Mouse (Mus musculus): Measurements from ENCODE around the gene Agbl4. TPM values are rescaled to one million over a fixed set of nuclear protein-coding genes. Genes with fewer than 3 reads are reported as not detected.

The Agbl4 gene
- polyA plus RNA-seq, 1 experiment from 2014 or later = 0.47 TPM

DNA sequence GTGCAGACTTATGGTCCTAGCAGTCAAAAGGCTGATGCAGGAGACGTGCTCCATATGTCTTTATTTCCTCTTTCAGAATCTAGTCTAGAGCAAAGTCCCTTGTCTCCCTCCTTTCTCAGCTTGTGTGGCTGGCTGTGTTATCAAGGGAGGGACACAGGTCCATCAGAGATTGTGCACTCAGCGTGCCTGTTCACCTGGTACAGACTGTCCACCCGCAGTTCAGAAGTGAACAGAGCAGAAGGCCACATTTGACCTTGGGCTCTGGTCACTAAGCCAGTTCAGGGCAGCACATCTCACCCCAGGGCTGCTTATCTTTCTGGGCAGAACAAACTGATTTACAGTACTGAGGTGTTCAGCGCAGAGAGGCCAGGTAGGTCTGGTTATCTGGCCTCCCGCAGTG lies 1054.7 kb downstream of the Agbl4 start:
- Histone ChIP-seq H3K4me3 (ENCODE audit: low read depth, low read length) (no peak overlapping the region), H3K4me1 (ENCODE audit: control insufficient read depth, insufficient read depth, low read length) (no peaks in the 10 kb centered on the region), H3K36me3 (ENCODE audit: control insufficient read depth, insufficient read depth, low read length) (peaks cover 4% of the 10 kb centered on the region; the same call in 1 of the 2 replicates), H3K27ac (replicated peaks; ENCODE audit: low read depth, low read length) (no peak overlapping the region), H3K9ac (ENCODE audit: low read length) (no peak overlapping the region), H3K27me3 (ENCODE audit: control insufficient read depth, insufficient read depth, low read length) (no peaks in the 10 kb centered on the region), H3K4me2 (ENCODE audit: low read depth, severe bottlenecking) (no peak overlapping the region), H3K9me3 (ENCODE audit: control insufficient read depth, low read length) (no peaks in the 10 kb centered on the region)
- DNase-seq (ENCODE audit: low spot score) (no peak), ATAC-seq (ENCODE audit: insufficient number of reproducible peaks, low FRiP score, low TSS enrichment, low read depth) (no peak)
- 88% methylated on average over 5 of the region's 5 CpGs for WGBS

DNA sequence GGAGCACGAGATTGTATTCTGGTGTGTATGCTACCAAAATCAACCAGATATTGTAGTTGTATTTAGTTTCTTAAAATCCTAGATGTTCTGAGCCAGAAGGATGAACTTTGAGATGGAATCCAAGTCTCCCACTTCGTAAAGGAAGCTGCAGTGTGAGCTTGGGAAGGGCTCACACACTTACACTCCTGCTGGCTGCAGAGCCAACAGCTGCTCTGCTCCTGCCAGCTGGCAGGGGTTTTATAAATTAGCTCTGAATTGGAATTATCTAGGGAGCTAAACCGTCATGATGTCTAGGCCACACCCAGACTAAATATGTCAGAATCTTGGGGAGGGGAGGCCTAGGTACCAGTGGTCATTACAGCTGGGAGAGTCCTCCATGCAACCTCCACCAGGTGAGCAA lies 1055.8 kb downstream of the Agbl4 start:
- H3K4me3 ChIP-seq (ENCODE audit: low read depth, low read length) = no peak overlapping the region
- H3K4me2 ChIP-seq (ENCODE audit: low read depth, severe bottlenecking) = no peak overlapping the region
- no peaks in the 10 kb centered on the region for H3K27me3 ChIP-seq (ENCODE audit: control insufficient read depth, insufficient read depth, low read length)
- DNase-seq (ENCODE audit: low spot score) (no peak), ATAC-seq (ENCODE audit: insufficient number of reproducible peaks, low FRiP score, low TSS enrichment, low read depth) (no peak)
- no peaks in the 10 kb centered on the region for H3K4me1 ChIP-seq (ENCODE audit: control insufficient read depth, insufficient read depth, low read length)
- no peak overlapping the region for H3K27ac ChIP-seq (replicated peaks; ENCODE audit: low read depth, low read length)
- H3K9me3 ChIP-seq (ENCODE audit: control insufficient read depth, low read length) = no peaks in the 10 kb centered on the region
- WGBS = 82% methylated on average over 3 of the region's 3 CpGs
- H3K36me3 ChIP-seq (ENCODE audit: control insufficient read depth, insufficient read depth, low read length) = peaks cover 4% of the 10 kb centered on the region; the same call in 1 of the 2 replicates
- H3K9ac ChIP-seq (ENCODE audit: low read length) = no peak overlapping the region

DNA sequence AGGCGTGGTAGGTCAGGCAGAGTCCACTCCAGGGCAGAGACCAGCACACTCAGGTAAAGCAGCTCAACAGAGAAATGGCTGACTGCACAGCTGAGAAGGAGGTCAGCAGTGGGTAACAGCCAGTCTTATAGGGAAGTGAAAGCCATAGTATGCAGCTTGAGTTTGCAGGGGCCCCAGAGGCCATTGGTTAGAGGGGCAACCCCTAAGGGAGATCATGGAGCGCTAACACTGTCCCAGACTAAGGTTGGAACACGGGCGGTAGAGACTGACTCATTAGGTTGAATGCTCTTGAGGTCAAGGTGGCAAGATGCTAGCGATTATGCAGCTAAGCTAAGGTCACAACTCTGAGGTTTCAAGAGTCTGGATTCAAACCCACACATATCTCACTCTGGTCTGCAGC lies 1058.2 kb downstream of the Agbl4 start:
- H3K4me2 ChIP-seq (ENCODE audit: low read depth, severe bottlenecking) = no peak overlapping the region
- no peaks in the 10 kb centered on the region for H3K9me3 ChIP-seq (ENCODE audit: control insufficient read depth, low read length)
- no peaks in the 10 kb centered on the region for H3K27me3 ChIP-seq (ENCODE audit: control insufficient read depth, insufficient read depth, low read length)
- H3K4me3 ChIP-seq (ENCODE audit: low read depth, low read length) = no peak overlapping the region
- H3K27ac ChIP-seq (replicated peaks; ENCODE audit: low read depth, low read length) = no peak overlapping the region
- no peaks in the 10 kb centered on the region for H3K4me1 ChIP-seq (ENCODE audit: control insufficient read depth, insufficient read depth, low read length)
- peaks cover 4% of the 10 kb centered on the region; the same call in 1 of the 2 replicates for H3K36me3 ChIP-seq (ENCODE audit: control insufficient read depth, insufficient read depth, low read length)
- H3K9ac ChIP-seq (ENCODE audit: low read length) = no peak overlapping the region
- WGBS = 83% methylated on average over 5 of the region's 5 CpGs
- DNase-seq (ENCODE audit: low spot score) (no peak), ATAC-seq (ENCODE audit: insufficient number of reproducible peaks, low FRiP score, low TSS enrichment, low read depth) (no peak)

DNA sequence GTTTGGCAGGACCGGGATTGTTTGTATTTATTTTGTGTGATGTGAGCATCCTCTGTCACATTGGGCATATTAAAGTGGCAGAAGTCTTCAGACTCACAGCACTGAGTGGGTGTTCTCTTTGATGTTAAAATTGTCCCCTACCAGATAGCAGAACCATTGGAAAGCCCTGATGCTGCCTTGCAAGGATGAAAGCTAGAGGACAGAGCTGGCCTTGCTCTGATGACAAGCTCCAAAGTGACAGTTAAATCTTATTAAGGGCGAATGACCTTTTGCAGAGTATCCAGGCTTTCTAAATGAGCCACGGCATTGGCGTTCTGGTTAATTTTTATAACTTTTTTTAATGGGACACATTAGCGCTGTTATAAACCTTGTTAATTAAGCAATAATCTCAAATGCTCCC lies 1060.1 kb downstream of the Agbl4 start:
- no peak overlapping the region for H3K27ac ChIP-seq (replicated peaks; ENCODE audit: low read depth, low read length)
- ATAC-seq (ENCODE audit: insufficient number of reproducible peaks, low FRiP score, low TSS enrichment, low read depth) = no peak
- no peak for DNase-seq (ENCODE audit: low spot score)
- H3K36me3 ChIP-seq (ENCODE audit: control insufficient read depth, insufficient read depth, low read length) = peaks cover 3% of the 10 kb centered on the region; the same call in 1 of the 2 replicates
- no peak overlapping the region for H3K4me3 ChIP-seq (ENCODE audit: low read depth, low read length)
- no peaks in the 10 kb centered on the region for H3K9me3 ChIP-seq (ENCODE audit: control insufficient read depth, low read length)
- no peaks in the 10 kb centered on the region for H3K4me1 ChIP-seq (ENCODE audit: control insufficient read depth, insufficient read depth, low read length)
- WGBS = 39% methylated on average over 5 of the region's 5 CpGs
- no peaks in the 10 kb centered on the region for H3K27me3 ChIP-seq (ENCODE audit: control insufficient read depth, insufficient read depth, low read length)
- H3K9ac ChIP-seq (ENCODE audit: low read length) = no peak overlapping the region
- no peak overlapping the region for H3K4me2 ChIP-seq (ENCODE audit: low read depth, severe bottlenecking)

DNA sequence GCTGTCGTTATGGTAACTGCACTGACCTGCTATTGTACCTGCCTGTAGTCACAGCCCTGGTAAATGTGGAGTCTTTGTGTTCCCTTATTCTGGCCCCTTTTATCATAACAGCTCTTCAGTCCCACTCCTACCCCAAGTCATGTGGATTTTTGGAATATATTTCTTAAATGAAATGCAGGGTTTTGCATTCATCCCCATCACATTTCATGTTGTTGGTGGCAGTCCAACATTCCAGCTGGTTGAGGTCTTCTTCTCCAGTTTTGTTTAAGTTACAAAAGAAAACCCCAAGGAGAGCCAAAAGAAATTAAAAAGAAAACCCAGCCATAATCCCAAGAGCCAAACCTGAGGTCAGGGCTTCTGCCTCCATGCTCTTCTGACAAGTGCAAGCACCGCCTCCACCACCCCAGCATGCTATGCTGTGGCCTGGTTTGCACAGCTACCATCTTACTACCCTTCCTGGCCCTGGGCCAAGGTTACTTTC lies 1069.9 kb downstream of the Agbl4 start:
- no peaks in the 10 kb centered on the region for H3K36me3 ChIP-seq (ENCODE audit: control insufficient read depth, insufficient read depth, low read length)
- DNase-seq (ENCODE audit: low spot score) (no peak), ATAC-seq (ENCODE audit: insufficient number of reproducible peaks, low FRiP score, low TSS enrichment, low read depth) (no peak)
- no peaks in the 10 kb centered on the region for H3K9me3 ChIP-seq (ENCODE audit: control insufficient read depth, low read length)
- WGBS = 88% methylated on average over 2 of the region's 2 CpGs
- no peaks in the 10 kb centered on the region for H3K4me1 ChIP-seq (ENCODE audit: control insufficient read depth, insufficient read depth, low read length)
- no peak overlapping the region for H3K27ac ChIP-seq (replicated peaks; ENCODE audit: low read depth, low read length)
- H3K4me3 ChIP-seq (ENCODE audit: low read depth, low read length) = no peak overlapping the region
- H3K27me3 ChIP-seq (ENCODE audit: control insufficient read depth, insufficient read depth, low read length) = no peaks in the 10 kb centered on the region
- H3K4me2 ChIP-seq (ENCODE audit: low read depth, severe bottlenecking) = no peak overlapping the region
- H3K9ac ChIP-seq (ENCODE audit: low read length) = no peak overlapping the region

DNA sequence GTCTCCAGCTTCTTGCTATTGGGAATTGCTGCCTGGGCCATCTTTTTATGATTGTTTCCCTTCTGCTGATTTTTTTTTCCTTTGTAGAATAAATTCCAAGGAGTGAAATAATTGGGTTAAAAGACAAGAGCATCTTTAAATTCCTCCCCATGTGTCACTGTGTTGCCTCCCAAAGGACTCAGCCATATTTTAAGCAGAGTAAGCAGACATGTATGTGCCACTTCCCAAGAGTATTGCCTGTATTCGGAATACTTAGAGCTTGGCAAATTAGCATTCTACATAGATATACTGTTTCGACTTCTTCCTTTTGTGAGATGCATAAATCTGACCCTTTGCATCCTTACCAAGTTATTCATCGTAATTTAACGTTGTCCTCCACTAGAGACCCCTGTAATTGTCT lies 1070.3 kb downstream of the Agbl4 start:
- DNase-seq (ENCODE audit: low spot score) (no peak), ATAC-seq (ENCODE audit: insufficient number of reproducible peaks, low FRiP score, low TSS enrichment, low read depth) (no peak)
- H3K9me3 ChIP-seq (ENCODE audit: control insufficient read depth, low read length) = no peaks in the 10 kb centered on the region
- no peak overlapping the region for H3K4me2 ChIP-seq (ENCODE audit: low read depth, severe bottlenecking)
- H3K4me1 ChIP-seq (ENCODE audit: control insufficient read depth, insufficient read depth, low read length) = no peaks in the 10 kb centered on the region
- H3K9ac ChIP-seq (ENCODE audit: low read length) = no peak overlapping the region
- WGBS = 85% methylated on average over 4 of the region's 4 CpGs
- H3K27me3 ChIP-seq (ENCODE audit: control insufficient read depth, insufficient read depth, low read length) = no peaks in the 10 kb centered on the region
- H3K36me3 ChIP-seq (ENCODE audit: control insufficient read depth, insufficient read depth, low read length) = no peaks in the 10 kb centered on the region
- H3K27ac ChIP-seq (replicated peaks; ENCODE audit: low read depth, low read length) = no peak overlapping the region
- no peak overlapping the region for H3K4me3 ChIP-seq (ENCODE audit: low read depth, low read length)

DNA sequence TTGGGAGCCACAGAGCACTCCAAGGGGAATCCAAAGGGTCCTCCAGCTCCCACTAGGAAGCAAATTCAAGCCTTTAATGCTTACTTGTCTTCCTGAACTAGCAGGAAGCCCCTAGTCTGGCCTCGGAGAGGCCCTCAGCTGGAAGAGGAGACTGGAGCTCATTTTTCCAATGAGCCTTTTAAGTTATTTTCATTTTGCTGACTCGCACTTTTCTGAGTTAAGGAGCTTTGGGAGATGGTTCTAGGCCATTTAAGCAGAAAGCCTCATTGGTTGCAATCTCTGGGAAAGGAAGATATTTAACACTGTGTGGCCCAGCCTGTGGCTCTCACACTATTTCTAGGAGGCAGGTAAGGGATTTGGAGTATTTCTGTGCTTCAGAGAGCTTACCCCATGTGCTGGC lies 1072.4 kb downstream of the Agbl4 start:
- DNase-seq (ENCODE audit: low spot score) (no peak), ATAC-seq (ENCODE audit: insufficient number of reproducible peaks, low FRiP score, low TSS enrichment, low read depth) (no peak)
- Histone ChIP-seq H3K27ac (replicated peaks; ENCODE audit: low read depth, low read length) (no peak overlapping the region), H3K9me3 (ENCODE audit: control insufficient read depth, low read length) (no peaks in the 10 kb centered on the region), H3K4me1 (ENCODE audit: control insufficient read depth, insufficient read depth, low read length) (no peaks in the 10 kb centered on the region), H3K4me3 (ENCODE audit: low read depth, low read length) (no peak overlapping the region), H3K36me3 (ENCODE audit: control insufficient read depth, insufficient read depth, low read length) (no peaks in the 10 kb centered on the region), H3K27me3 (ENCODE audit: control insufficient read depth, insufficient read depth, low read length) (no peaks in the 10 kb centered on the region), H3K9ac (ENCODE audit: low read length) (no peak overlapping the region), H3K4me2 (ENCODE audit: low read depth, severe bottlenecking) (no peak overlapping the region)
- WGBS = 83% methylated on average over 2 of the region's 2 CpGs

DNA sequence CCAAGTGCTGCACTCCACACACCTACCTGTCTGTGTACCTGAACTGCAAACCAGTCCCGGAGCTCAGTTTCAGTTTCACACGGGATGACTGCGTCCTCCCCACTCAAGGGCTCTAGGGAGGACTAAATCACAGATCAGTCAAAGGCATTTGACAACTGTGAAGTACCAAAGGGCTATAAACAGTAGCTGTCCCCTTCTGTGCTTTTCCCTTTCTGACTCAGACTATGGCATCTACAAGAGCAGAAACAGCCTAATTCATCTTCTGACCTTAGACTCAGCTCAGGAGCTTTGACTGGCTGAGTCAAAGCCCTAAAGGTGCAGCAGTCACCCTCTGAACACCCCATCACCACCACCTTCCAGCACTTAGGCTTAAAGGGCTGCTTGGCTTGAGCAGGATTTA lies 1074.3 kb downstream of the Agbl4 start:
- H3K4me2 ChIP-seq (ENCODE audit: low read depth, severe bottlenecking) = no peak overlapping the region
- WGBS = 75% methylated on average over 3 of the region's 3 CpGs
- no peak overlapping the region for H3K9ac ChIP-seq (ENCODE audit: low read length)
- H3K27ac ChIP-seq (replicated peaks; ENCODE audit: low read depth, low read length) = no peak overlapping the region
- no peaks in the 10 kb centered on the region for H3K27me3 ChIP-seq (ENCODE audit: control insufficient read depth, insufficient read depth, low read length)
- no peaks in the 10 kb centered on the region for H3K9me3 ChIP-seq (ENCODE audit: control insufficient read depth, low read length)
- no peaks in the 10 kb centered on the region for H3K4me1 ChIP-seq (ENCODE audit: control insufficient read depth, insufficient read depth, low read length)
- no peak overlapping the region for H3K4me3 ChIP-seq (ENCODE audit: low read depth, low read length)
- no peaks in the 10 kb centered on the region for H3K36me3 ChIP-seq (ENCODE audit: control insufficient read depth, insufficient read depth, low read length)
- DNase-seq (ENCODE audit: low spot score) = no peak
- ATAC-seq (ENCODE audit: insufficient number of reproducible peaks, low FRiP score, low TSS enrichment, low read depth) = no peak

DNA sequence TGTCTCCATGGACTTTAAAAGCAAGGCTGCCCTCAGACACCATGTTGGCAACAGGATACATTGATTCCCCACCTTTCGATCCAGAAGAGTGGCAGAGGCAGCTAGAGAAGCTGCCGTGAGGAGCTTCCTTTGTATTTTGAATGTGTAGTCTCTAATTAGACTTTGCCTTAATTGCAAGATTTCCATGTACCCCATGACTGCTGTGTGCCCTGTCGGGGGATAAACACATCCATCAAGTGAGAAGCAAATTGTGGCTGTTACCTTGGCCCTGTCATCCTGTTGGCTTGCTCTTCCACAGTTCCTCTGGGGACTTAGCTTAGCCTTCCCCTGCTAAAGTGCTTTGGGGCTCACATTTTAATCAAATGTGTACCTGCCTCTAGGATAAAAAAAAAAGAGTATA lies 1075.0 kb downstream of the Agbl4 start:
- DNase-seq (ENCODE audit: low spot score) = no peak
- Histone ChIP-seq H3K4me2 (ENCODE audit: low read depth, severe bottlenecking) (no peak overlapping the region), H3K4me1 (ENCODE audit: control insufficient read depth, insufficient read depth, low read length) (no peaks in the 10 kb centered on the region), H3K27ac (replicated peaks; ENCODE audit: low read depth, low read length) (no peak overlapping the region), H3K36me3 (ENCODE audit: control insufficient read depth, insufficient read depth, low read length) (no peaks in the 10 kb centered on the region), H3K4me3 (ENCODE audit: low read depth, low read length) (no peak overlapping the region), H3K9me3 (ENCODE audit: control insufficient read depth, low read length) (no peaks in the 10 kb centered on the region), H3K27me3 (ENCODE audit: control insufficient read depth, insufficient read depth, low read length) (no peaks in the 10 kb centered on the region), H3K9ac (ENCODE audit: low read length) (no peak overlapping the region)
- WGBS = 77% methylated on average over 3 of the region's 3 CpGs
- no peak for ATAC-seq (ENCODE audit: insufficient number of reproducible peaks, low FRiP score, low TSS enrichment, low read depth)
